Mouse (Mus musculus) left cerebral cortex, adult 18-20 months (tissue): ENCODE results near the gene Klc4. TPM values are rescaled to one million over a fixed set of nuclear protein-coding genes. Genes with fewer than 3 reads are reported as not detected.

Source experiments
- DNase-seq, 2 experiments: peaks; one replicate each; pipeline ENCODE4 v3.0.0; 2021 to 2022; ENCODE audit warnings: low spot score in 2 of 2, mixed read lengths in 1 of 2
- total RNA-seq, 2 experiments: library from RNA; stranded (reverse); gene quantifications; 2 replicates each; pipeline ENCODE4 v1.2.3; 2021

The Klc4 gene
- total RNA-seq, 2 experiments from 2014 or later = 24.3 to 26.2 TPM

- no peak for DNase-seq
Observed at GRCm38 (mm10) chr17:46656054-46656453, 10.2 kb upstream of the Klc4 start.

GRCm38 (mm10) chr17:46651755-46652547 is 6.1 kb upstream of the Klc4 start:
- DNase-seq = no peak

GRCm38 (mm10) chr17:46651292-46651691 is 5.5 kb upstream of the Klc4 start:
- DNase-seq = no peak

GRCm38 (mm10) chr17:46650232-46651031 is 4.6 kb upstream of the Klc4 start, which contains the start of gene Cul7:
Gene Cul7 (plus strand): TSS chr17:46650337.
- DNase-seq = peak; percentile 84 to 92

GRCm38 (mm10) chr17:46649811-46650210 is 4.0 kb upstream of the Klc4 start:
- DNase-seq = no peak

GRCm38 (mm10) chr17:46648436-46648835 is 2.6 kb upstream of the Klc4 start:
- DNase-seq = no peak

- no peak for DNase-seq
Observed at GRCm38 (mm10) chr17:46647279-46647678, 1.5 kb upstream of the Klc4 start.

GRCm38 (mm10) chr17:46646322-46646662 is 470 bp upstream of the Klc4 start:
- DNase-seq = no peak

GRCm38 (mm10) chr17:46644916-46645475 is 826 bp downstream of the Klc4 start:
- DNase-seq = no peak

GRCm38 (mm10) chr17:46644152-46644805 is 1.5 kb downstream of the Klc4 start:
- DNase-seq = no peak

- no peak for DNase-seq
Observed at GRCm38 (mm10) chr17:46642060-46642459, 3.8 kb downstream of the Klc4 start.

- no peak for DNase-seq
Observed at GRCm38 (mm10) chr17:46639929-46640328, 5.9 kb downstream of the Klc4 start.

GRCm38 (mm10) chr17:46636831-46637523 is 8.8 kb downstream of the Klc4 start:
- peak; percentile 55 to 64 for DNase-seq

GRCm38 (mm10) chr17:46629685-46630441 is 16.0 kb downstream of the Klc4 start:
- DNase-seq = no peak

- DNase-seq = peak; percentile 54 to 66
Observed at GRCm38 (mm10) chr17:46628791-46629684, 16.8 kb downstream of the Klc4 start, which contains the start of gene Ptk7. Gene Ptk7 (minus strand): TSS chr17:46629504.

GRCm38 (mm10) chr17:46628471-46628790 is 17.4 kb downstream of the Klc4 start:
- DNase-seq = no peak

- no peak for DNase-seq
Observed at GRCm38 (mm10) chr17:46627409-46627808, 18.4 kb downstream of the Klc4 start.

- DNase-seq = no peak
Observed at GRCm38 (mm10) chr17:46624598-46624997, 21.2 kb downstream of the Klc4 start.
